Mouse (Mus musculus) embryonic fibroblast, embryonic 13.5 days (primary cell): ENCODE data around the gene Ttyh2. TPM values are rescaled to one million over a fixed set of nuclear protein-coding genes. Genes with fewer than 3 reads are reported as not detected.

Experiments
- H3K27ac ChIP-seq: 2 replicates; pipeline ENCODE4 v1.5.1; 2012; ENCODE audit warnings: low read length, control low read depth, inconsistent platforms; ENCODE audit not compliant: insufficient read depth
- H3K4me1 ChIP-seq: 2 replicates; pipeline ENCODE4 v1.6.1; 2011; ENCODE audit warnings: low read length; ENCODE audit not compliant: control insufficient read depth, insufficient read depth
- H3K4me3 ChIP-seq: 2 replicates; pipeline ENCODE4 v1.5.1; 2011; ENCODE audit warnings: mild to moderate bottlenecking, control low read depth, low read length; ENCODE audit not compliant: insufficient read depth
- CTCF ChIP-seq: IDR thresholded peaks from 2 replicates; pipeline ENCODE4 v1.5.1; 2011; ENCODE audit warnings: mild to moderate bottlenecking, control low read depth, low read length, moderate library complexity, borderline replicate concordance; ENCODE audit not compliant: insufficient read depth
- POLR2A ChIP-seq: IDR thresholded peaks from 2 replicates; pipeline ENCODE4 v1.6.1; 2011; ENCODE audit warnings: low read depth, mild to moderate bottlenecking, control low read depth, low read length, moderate library complexity
- polyA plus RNA-seq: library from polyadenylated mRNA; stranded (reverse); fragments of >200 nt; gene quantifications from 2 replicates; pipeline ENCODE4 v1.2.4, GENCODE M21; 2011; ENCODE audit warnings: low read depth; ENCODE audit not compliant: missing spikeins, insufficient read length

The Ttyh2 gene
- polyA plus RNA-seq, 1 experiment, result 26.9 TPM

- TF ChIP-seq CTCF, result no peak
- TF ChIP-seq POLR2A, result no peak
- peaks cover 3% of the 10 kb centered on the region; the same call in 1 of the 2 replicates for H3K4me1 ChIP-seq
- peak overlapping the region; percentile 66 for H3K27ac ChIP-seq
- H3K4me3 ChIP-seq, result peak overlapping the region; percentile 88
Observed at GRCm38 (mm10) chr11:114676431-114676830, 1.2 kb downstream of the Ttyh2 start.

GRCm38 (mm10) chr11:114676896-114677530 lies 1.8 kb downstream of the Ttyh2 start:
- no peak for TF ChIP-seq POLR2A
- no peak for TF ChIP-seq CTCF
- no peak overlapping the region for H3K27ac ChIP-seq
- peak overlapping the region; percentile 88 for H3K4me3 ChIP-seq
- peaks cover 3% of the 10 kb centered on the region; the same call in 1 of the 2 replicates for H3K4me1 ChIP-seq

DNA sequence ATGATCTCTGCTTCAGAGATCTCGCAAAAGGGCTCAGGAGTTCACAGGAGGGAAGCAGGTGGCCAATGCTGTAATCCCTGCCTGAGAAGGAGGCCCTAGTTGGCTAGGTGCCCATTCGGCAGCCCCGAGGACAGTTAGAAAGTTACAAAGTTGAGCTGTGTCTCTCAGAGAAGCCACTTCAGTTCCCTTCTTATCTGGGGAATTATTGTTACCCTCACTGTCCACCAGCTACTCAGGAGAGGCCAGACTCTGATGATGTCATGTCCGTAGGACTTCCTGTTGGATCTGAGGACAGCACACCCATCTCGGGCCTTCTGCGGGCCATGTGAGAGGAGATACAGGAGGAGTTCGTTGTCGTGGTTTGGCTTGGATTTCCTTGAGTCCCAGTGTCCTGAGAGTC lies 4.4 kb downstream of the Ttyh2 start:
- H3K4me3 ChIP-seq, result no peak overlapping the region
- H3K27ac ChIP-seq, result no peak overlapping the region
- TF ChIP-seq POLR2A (no peak), CTCF (no peak)
- H3K4me1 ChIP-seq, result peaks cover 3% of the 10 kb centered on the region

DNA sequence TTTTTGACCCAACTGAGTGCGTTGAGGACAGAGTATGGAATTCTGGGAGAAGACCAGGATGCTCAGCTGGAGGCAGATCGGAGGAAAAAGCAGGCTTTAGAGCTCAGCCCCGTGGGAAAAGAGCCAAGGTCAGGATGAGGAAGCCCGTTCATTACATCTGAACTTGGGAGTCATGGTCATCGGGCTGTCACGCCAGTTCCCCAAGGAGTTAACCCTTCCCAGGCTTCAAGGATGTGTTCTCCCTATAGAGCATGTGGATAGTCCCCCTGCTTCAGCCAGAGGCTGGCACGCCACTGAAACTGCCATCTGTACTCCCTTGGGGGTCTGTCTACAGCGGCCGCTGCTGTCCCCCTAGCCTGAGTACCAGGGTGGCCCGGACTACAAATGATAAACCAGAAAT lies 5.1 kb downstream of the Ttyh2 start:
- Histone ChIP-seq H3K4me1 (peaks cover 7% of the 10 kb centered on the region; the same call in 1 of the 2 replicates), H3K4me3 (no peak overlapping the region), H3K27ac (no peak overlapping the region)
- TF ChIP-seq CTCF (no peak), POLR2A (no peak)

DNA sequence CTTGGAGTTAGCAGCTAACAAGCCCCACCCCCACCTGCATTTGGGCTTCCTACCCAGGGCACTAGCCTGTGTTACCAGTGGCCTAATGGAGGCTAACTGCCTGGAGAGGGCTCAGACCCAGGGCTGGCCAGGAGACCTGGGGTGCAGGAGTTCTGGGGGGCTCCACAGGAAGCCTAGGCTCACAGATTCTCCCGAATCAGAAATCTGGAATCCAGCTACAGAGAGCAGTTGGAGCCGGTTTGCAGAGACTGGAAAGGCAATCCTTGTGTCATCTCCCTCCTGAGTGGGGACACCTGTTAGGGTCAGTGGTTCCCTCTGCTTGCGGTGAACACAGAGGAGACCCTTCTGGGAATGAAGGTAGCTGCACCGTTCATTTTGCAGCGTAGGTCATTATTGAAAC lies 5.8 kb downstream of the Ttyh2 start:
- no peak overlapping the region for H3K4me3 ChIP-seq
- TF ChIP-seq CTCF, result no peak
- no peak for TF ChIP-seq POLR2A
- H3K27ac ChIP-seq, result no peak overlapping the region
- peaks cover 7% of the 10 kb centered on the region; the same call in 1 of the 2 replicates for H3K4me1 ChIP-seq

DNA sequence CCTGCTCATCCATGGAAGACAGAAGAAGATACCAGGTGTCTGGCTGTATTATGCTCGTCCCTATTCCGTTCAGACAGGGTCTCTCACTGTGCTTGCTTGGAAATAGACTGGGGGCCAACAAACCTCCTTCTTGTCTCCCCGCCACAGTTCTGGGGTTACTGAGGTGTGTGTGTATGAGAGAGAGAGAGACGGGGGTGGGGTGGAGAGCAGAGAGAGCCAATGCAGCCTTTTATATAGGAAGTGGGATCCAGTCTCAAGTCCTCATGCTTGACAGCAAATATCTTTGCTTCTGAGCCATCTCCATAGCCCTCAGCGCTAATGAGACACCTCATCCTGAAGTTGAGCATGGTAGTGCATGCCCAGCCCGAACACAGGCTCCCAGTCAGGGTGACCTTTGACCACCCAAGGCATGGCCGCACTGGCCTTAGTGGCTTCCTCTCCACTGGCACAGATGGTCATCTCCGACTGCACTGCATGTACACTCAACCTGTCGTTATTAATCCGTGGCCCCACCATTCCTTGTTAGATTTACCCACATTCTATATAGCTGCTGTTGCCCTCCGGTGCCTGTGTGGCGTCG lies 7.2 kb downstream of the Ttyh2 start:
- Histone ChIP-seq H3K27ac (no peak overlapping the region), H3K4me1 (peaks cover 9% of the 10 kb centered on the region; the same call in 1 of the 2 replicates), H3K4me3 (no peak overlapping the region)
- no peak for TF ChIP-seq POLR2A
- TF ChIP-seq CTCF, result no peak

GRCm38 (mm10) chr11:114683029-114683721 lies 7.9 kb downstream of the Ttyh2 start:
- no peak for TF ChIP-seq CTCF
- TF ChIP-seq POLR2A, result no peak
- H3K4me1 ChIP-seq, result peaks cover 13% of the 10 kb centered on the region
- H3K27ac ChIP-seq, result no peak overlapping the region
- no peak overlapping the region for H3K4me3 ChIP-seq

- TF ChIP-seq CTCF (no peak), POLR2A (no peak)
- Histone ChIP-seq H3K27ac (no peak overlapping the region), H3K4me1 (peaks cover 13% of the 10 kb centered on the region), H3K4me3 (no peak overlapping the region)
Observed at GRCm38 (mm10) chr11:114683722-114684621, 8.7 kb downstream of the Ttyh2 start.

- no peak for TF ChIP-seq POLR2A
- TF ChIP-seq CTCF, result no peak
- H3K4me1 ChIP-seq, result peaks cover 11% of the 10 kb centered on the region
- H3K27ac ChIP-seq, result no peak overlapping the region
- H3K4me3 ChIP-seq, result no peak overlapping the region
Observed at GRCm38 (mm10) chr11:114684627-114685373, 9.6 kb downstream of the Ttyh2 start.

GRCm38 (mm10) chr11:114685526-114686040 lies 10.4 kb downstream of the Ttyh2 start:
- TF ChIP-seq POLR2A, result no peak
- TF ChIP-seq CTCF, result no peak
- Histone ChIP-seq H3K4me3 (no peak overlapping the region), H3K27ac (no peak overlapping the region), H3K4me1 (peaks cover 11% of the 10 kb centered on the region)
